Mouse (Mus musculus) mouse embryonic stem cell (cell line): Measurements from ENCODE around the gene Phactr1.

ENCODE experiments used
- in situ Hi-C, 2 experiments: fragments of 300-500 bp; cut with MboI; formaldehyde crosslinking; loops; 1 replicate in 1 of 2; 3 replicates in 1 of 2; pipeline ENCODE4 v1.14.3; 2019 to 2020; ENCODE audit warnings: low sequenced_read_pairs in 2 of 2, low pct_unique_long_range_greater_than_20kb in 1 of 2, mixed read lengths in 1 of 2; ENCODE audit not compliant: unreplicated experiment in 1 of 2

Phactr1 gene

DNA sequence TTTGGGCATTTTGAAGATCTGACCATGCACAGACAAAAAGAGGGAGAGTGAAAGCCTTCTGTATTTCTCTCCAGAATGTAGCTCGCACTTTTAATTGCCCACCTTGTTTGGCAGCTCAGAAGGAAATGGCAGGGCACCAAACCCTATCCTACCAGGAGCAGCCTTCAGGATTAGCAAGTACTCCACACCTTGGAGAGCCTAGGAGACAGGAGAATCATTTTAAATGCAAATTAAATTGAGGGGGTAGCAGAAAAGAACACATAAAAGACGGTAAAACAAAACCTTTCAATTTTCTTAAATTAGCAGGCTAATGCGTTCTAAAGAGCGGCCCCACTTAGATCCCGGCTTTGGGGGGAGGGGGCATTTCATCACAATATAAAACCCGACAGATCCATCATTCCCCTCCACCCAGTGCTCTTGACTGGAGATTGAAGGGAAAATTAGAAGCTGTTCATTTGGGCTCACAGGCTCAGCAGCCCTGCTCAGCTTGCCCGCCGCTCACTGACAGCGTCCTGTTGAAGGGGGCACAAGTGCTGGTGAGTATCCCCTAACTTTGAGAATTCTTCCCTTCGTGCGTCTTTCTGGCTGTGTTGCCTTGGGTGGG is at the start of gene Phactr1:
Gene Phactr1 (plus strand): TSS at position 233 of the 604 bp plus-strand sequence.
- in situ Hi-C loops, result no loop called here

DNA sequence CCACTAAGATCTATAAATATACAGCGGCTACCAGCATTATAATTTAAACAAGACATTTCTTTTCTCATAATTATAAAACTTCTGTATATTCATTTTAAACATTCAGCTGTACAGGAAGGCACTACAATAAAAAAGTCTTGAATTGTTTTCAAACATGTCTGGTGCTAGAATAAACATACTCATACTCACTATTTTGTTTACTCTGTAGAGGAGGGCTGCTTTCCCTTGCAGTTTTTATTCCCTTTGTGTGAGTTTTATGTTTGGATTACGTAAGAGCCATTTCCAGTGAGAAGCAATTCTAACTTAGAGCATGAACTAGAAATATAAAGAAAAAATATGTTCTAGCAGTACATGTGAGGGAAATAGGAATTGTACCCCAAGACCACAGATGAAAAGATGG is 45.5 kb upstream of the Phactr1 start:
- in situ Hi-C loops, result no loop called here

DNA sequence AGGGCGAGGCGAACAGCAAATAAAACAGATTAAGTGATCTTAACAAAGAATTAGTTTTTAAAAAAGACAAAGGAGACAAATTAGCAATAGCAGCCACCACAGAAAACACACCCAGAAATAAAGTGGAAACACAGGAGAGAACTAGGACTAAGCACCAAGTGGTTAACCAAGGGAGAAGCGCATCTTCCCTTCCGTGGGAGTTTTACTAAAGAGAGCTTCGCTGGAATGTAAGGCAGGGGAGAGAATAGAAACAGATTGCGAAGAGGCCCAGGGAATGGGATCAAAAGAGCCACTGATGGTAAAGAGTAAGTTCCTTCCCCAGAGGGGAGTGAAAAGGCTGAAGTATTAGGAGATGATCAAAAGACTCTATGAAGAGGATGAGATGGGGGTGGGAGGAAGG is 30.2 kb upstream of the Phactr1 start:
- in situ Hi-C loops, result no loop called here

DNA sequence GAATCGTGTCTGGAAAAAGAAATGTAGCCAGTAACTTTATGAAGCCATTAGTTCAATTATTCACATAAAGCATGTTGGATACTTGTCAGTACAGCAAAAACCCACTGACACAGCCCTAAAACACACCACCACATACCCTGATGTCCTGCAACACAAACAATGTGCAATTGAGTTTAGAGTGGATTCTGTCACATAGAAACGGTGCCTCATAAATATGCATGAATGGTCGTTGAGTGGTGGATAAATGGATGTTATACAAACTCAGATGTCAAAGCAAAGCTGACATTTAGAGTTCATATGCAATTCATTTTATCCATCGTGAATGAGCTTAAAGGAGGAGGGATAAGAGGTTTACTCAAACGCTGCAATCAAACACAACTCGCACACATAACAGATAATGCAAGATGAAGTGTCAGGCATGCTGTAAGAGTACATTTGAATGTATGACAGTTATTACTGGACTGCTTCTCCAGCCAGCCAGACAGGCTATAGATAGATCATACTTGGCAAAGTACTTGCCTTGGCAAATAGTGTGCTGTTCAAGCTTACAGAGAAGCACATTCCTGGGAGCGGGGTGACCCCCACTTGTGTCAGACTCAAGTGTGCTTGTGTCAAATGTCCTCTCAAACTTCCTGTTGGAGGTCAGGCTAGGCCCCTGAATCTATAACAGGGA is 23.6 kb upstream of the Phactr1 start:
- in situ Hi-C loops, result no loop called here

DNA sequence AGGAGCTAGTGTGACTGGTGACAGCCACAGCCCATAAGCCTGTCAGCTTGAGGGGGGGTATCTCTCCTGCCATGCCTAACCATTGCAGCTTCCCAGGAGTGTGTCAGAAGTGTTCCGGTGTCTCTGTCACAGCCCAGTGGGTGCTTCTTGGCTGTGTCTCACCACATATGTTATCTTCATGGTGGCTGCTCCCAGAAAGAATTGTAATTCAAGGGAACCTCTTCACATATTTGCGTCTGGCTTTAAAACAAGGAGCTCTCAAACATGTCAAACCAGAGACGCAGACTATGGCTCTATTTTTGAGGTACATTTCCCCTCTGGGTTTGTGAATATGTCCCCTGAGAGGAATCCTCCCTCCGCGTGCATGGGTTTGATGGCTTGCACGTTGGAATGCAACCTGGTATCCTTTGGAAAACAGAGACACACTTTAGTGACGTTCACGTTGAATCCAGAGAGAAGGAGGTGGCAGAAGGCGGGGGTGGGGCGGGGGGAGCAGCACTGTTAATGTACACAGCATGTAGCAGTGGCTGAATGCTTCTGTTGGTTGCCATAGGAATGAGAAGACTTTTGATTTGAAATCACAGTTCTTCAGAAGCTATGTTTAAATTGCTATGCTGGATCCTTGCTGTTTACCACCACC is 8.7 kb upstream of the Phactr1 start:
- in situ Hi-C loops, result no loop called here

DNA sequence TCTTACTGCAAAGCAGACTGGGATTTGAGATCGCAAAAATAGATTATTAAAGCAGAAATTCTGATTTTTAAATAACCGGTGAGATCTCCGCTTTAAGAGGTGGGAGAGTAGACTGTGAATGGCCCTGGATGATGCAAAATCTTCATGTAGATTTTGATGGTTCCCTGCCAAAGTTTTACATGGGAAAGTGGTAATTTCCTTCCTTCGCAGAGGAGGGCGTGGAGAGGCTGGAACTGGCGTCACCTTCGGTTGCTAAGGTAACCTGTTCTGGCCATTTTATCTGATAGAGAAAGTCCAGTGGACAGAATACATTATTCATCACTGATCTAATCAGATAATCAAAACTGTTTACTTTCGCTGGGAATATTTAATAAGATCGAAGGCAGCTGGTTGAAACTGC is 876 bp downstream of the Phactr1 start:
- in situ Hi-C loops, result no loop called here

DNA sequence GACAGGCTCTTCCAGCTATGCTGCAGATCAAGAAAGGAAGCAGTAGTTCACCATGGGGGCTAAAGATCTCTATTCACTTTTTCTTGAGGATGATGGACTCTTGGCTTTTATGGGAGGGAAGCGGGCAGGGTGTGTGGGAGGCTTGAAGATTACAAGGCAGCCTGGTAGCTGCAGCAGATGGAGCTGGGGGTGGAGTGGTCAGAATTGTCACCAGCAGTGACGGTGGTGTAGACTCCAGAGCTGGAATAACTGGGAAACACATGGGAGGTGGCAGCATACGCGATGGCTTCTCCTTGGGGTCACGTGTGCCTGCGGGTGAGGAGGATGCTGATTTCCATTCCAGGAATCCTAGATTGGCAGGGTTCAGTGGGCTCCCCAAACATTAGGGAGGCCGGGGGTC is 3.8 kb downstream of the Phactr1 start:
- in situ Hi-C loops, result no loop called here

DNA sequence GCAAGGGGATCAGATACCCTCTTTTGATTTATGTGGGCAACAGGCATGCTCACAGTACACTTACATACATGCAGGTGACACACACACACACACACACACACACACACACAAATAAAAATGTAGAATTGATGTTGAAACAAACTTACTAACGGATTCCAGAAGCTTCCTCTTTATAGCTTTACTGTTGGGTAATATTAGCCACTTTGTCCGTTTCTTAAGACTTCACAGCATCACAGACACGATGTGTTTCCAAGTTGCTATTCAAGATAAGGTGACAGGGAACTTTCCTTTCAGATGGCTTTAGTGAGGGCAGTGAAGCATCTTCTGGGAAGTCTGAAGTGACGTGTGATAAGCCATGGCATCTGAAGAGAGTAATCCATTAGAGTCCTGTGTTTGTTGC is 11.8 kb downstream of the Phactr1 start:
- in situ Hi-C loops, result no loop called here

DNA sequence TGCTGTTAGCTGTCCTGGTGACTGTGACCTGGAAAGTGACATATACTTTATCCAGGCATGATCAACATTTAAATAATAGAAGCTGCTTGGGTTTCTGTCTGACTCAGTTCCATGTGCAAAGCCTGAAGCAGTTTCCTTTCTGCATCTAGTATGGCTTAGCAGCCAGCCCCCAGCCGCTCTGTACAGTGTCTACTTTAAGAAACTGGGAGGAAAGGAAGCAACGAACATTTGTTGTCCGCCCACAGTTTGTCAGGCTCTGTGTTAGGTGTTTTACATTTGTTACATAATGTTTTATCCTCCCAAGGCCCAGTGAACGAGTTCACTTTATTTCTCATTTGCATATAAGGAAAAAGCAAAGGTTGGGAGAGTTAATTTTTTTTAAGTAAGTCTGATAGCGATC is 16.2 kb downstream of the Phactr1 start:
- in situ Hi-C loops, result no loop called here

DNA sequence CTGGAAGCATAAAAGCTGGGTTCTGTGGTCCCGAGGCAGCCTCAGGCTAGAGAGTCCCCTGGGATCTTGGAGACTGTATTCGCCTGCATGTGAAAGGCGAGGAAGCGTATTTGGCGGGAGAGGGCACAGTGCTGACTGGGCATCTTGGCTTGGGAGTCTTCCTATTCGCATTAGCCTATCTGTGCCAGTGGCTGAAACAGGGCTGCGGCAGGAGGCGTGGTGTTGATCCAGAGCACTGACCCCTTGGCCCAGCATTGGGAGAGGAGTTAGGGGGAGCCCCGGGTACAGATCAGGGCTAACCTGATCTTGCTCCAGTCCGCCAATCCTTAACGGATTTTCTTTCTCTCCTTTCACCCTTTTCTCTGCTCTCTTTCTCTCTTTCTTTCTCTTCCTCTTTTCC is 28.7 kb downstream of the Phactr1 start:
- in situ Hi-C loops, result no loop called here

DNA sequence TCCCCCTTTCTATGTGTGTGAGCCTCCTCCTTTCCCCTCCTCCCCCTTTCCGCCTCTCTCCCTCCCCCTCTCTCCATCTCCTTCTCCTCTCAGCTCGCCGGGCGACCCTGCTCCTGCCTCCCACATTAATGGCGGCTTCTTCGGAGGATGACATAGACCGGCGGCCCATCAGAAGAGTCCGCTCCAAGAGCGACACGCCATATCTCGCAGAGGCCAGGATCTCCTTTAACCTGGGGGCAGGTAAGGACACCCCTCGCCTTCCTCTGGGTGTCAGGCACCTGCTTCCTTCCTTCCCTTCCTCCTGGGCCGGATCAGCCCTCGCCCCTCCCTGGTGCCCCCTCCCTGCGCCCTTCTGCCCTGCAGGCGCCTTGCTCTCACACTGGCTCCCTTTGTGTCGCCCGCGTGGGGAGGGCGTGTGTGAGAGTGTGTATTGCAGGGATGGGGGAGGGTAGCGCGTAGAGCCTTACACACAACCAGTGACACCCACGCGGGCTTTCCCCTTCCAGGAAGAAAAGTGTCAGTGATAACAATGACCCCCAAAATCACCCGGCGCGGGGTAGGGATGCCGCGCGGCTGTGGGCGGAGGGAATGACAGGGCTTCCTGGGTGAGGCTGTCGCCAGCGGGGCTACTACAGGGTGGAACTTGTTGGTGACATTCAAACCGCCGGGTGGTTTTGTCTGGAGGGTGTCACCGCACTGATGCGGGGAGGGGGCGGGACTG is 29.3 kb downstream of the Phactr1 start:
- in situ Hi-C loops, result no loop called here

DNA sequence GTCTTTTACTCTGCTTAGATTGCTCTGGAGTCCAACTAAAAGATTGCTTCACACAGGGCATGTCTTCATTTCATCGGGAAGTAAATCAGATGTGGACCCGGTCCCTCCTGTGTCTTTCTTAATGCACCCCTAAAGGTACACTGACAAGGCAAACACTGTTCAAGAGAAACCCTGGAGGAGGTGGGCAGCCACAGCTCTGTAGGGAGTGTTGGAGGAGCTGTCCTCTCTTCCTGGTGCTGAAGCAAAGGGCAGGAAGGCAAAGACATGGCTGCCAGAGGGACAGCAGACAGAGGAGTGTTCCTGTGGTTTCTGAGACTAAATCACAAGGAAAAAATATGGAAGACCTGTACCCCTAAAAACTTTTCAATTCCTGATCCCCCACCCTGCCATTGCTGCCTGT is 31.1 kb downstream of the Phactr1 start:
- in situ Hi-C loops, result no loop called here

DNA sequence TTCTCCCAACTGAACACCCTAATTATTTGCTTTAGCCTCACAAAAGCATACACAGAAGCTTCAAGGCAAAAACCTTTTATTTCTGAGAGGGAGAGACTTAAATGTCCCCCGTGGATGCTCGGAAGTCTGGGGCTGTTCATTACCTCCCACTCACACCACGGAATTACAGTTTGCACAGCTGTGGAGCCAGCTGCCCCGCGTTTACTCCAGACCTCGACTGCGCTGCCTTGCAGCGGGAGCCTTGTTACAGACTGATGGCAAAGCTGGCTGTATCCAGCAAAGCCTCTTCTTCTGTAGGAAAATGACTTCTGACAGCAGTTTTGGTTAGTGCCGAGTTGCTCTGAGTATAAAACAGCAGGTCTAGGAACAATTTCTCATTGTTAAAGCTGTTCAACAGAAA is 39.0 kb downstream of the Phactr1 start:
- in situ Hi-C loops, result no loop called here

DNA sequence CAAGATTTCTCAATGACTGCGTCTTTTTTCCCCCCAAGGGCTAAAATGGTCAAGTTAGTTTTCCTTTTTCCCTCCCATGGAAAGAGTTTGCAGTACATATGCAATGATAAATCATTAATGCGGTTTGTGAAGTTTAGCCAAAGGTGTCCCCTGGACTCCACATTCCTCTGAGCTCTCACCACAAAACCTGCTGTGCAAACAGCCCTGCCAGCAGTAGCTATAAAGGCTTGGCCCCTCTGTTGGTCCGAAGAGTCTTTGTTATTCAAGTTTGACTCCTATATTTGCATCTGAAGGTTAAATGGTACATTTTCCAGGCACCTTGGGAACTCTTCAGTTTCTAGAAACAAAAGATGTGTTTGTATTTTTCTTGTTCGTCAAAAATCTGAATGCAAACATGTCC is 39.7 kb downstream of the Phactr1 start:
- in situ Hi-C loops, result no loop called here

DNA sequence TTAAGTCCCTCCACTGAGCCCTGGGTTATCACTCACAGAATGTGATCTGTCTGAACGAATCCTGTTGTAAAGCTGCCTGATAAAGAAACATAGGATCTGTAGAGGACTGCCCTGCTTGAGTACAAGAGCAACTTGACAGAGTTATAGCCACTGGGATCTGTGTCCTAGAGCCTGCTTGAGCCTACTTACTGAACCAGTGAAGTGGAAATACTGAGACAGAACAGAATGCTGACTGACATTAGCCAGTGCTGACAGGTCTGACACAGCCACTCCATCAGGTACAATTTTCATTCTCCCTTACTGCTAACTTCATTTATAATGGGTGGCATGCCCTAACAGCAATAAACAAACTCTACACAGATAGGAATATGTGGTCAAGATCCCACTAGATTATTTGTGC is 40.2 kb downstream of the Phactr1 start:
- in situ Hi-C loops, result no loop called here

DNA sequence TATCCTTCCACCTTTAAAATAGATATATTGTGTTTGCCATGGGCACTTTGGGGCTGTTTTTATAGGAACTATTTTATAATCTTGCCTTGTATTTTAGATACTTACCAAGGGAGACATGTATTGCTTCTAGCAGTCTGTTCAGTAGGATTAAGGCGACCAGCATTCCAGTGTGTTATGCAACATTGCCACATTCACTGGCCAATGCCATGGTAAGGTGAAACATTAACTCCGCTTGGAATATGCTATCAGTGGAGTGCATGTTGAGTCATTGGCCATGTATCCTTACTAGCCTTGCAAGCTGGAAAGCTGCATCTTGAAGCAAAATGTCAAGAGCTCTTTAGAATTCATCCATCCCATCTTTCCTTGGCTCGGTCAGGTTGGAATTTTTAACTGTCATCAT is 43.6 kb downstream of the Phactr1 start:
- in situ Hi-C loops, result no loop called here

DNA sequence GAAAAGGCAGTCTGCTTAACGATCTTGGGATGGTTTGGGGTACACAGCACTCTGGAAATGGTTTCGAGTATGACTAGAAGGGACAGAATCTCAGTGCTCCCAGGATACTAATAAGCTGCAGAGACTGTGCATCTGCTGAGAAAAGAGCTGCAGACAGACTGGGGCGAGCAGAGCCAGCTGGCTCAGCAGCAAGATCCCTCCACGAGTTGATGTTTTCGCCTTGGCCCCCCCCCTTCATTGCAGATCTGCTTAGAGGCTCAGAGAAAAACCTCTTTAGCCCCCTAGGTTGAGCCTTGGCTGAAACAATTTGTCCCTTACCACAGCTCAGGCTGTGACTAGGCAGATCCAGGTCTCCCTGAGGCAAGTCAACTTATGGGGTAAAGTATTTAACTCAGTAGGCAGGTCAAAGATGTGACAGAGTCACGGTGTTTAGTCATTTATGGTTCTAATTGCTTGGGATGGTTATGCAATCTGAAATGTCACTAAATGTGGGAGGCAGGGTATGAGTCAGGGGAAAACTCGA is 45.3 kb downstream of the Phactr1 start:
- in situ Hi-C loops, result no loop called here

DNA sequence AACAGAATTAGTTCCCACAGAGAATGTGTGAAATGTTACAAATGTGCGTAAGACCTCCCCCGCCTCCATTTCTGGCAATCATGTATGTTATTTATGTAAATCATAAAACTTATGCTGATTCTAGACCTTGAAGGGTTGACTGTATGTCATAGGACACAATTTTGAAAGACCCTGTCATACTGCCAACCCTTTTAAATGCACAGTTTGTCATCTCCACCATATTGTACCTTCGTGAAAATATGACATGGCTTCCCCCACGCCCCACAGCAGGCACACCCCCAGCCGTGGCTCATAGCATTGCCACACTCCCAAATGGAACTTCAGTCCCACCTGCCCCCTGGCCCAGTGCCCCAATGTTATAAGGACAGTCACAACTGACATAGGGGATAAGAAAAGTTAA is 57.1 kb downstream of the Phactr1 start:
- in situ Hi-C loops, result no loop called here

DNA sequence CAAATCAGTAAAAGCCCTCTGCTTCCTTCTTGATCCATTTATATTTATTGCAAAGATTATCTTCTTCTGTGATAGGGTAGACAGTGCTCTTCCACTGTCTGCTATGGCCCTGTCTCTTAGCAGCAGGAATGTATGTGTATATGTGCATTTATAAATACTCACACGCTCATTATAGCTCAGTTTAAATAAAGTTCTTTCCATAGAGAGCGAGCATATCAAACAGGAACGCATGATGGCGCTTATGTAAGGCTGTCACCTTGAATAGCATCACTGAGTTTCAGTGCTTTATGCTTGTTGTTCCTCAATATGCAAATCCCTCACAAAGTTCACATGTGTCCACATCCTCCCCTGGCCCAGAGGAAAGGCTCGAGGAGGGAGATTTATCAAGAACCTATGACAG is 57.7 kb downstream of the Phactr1 start:
- in situ Hi-C loops, result no loop called here
